Mouse (Mus musculus) intestine, embryonic 15.5 days (tissue): ENCODE measurements around the gene Alg5. TPM values are rescaled to one million over a fixed set of nuclear protein-coding genes. Genes with fewer than 3 reads are reported as not detected.

Experiments
- ATAC-seq: fragments of 200-750 bp; cut with Nextera tagmentation; 2 replicates; pipeline ENCODE4 v1.8.0; 2017; ENCODE audit warnings: moderate TSS enrichment, moderate library complexity
- H3K27ac ChIP-seq: fragments of 300-500 bp; sonication (generic); 2 replicates; pipeline ENCODE4 v1.5.1; 2015; ENCODE audit warnings: mild to moderate bottlenecking, inconsistent platforms
- H3K27me3 ChIP-seq: fragments of 300-500 bp; sonication (generic); replicated peaks from 2 replicates; pipeline ENCODE4 v1.6.1; 2015; ENCODE audit warnings: inconsistent platforms
- H3K36me3 ChIP-seq: fragments of 300-500 bp; sonication (generic); 2 replicates; pipeline ENCODE4 v1.6.1; 2015; ENCODE audit warnings: inconsistent platforms
- H3K4me1 ChIP-seq: fragments of 300-500 bp; sonication (generic); replicated peaks from 2 replicates; pipeline ENCODE4 v1.6.1; 2015; ENCODE audit warnings: inconsistent platforms
- H3K4me2 ChIP-seq: fragments of 300-500 bp; sonication (generic); replicated peaks from 2 replicates; pipeline ENCODE4 v1.6.1; 2015; ENCODE audit warnings: mild to moderate bottlenecking, inconsistent platforms
- H3K4me3 ChIP-seq: fragments of 300-500 bp; sonication (generic); replicated peaks from 2 replicates; pipeline ENCODE4 v1.5.1; 2015; ENCODE audit warnings: inconsistent platforms
- H3K9ac ChIP-seq: fragments of 300-500 bp; sonication (generic); 2 replicates; pipeline ENCODE4 v1.6.1; 2015; ENCODE audit warnings: inconsistent platforms
- H3K9me3 ChIP-seq: fragments of 300-500 bp; sonication (generic); 2 replicates; pipeline ENCODE4 v1.6.1; 2016; ENCODE audit warnings: inconsistent platforms
- WGBS: fragments of 180-500 bp; shearing (Covaris S2); methylation state at CpG from one replicate; pipeline ENCODE4 v1.1.7; 2015; 5-methylcytosine and 5-hydroxymethylcytosine counted together
- polyA plus RNA-seq: library from polyadenylated mRNA; unstranded; fragments of >200 nt; fragmentation: Nextera tagmentation; extraction: Ambion mirVana; gene quantifications from 2 replicates; pipeline ENCODE4 v1.2.1, GENCODE M21; 2015

Gene Alg5
- polyA plus RNA-seq, 1 experiment from 2014 or later = 62.6 TPM

DNA sequence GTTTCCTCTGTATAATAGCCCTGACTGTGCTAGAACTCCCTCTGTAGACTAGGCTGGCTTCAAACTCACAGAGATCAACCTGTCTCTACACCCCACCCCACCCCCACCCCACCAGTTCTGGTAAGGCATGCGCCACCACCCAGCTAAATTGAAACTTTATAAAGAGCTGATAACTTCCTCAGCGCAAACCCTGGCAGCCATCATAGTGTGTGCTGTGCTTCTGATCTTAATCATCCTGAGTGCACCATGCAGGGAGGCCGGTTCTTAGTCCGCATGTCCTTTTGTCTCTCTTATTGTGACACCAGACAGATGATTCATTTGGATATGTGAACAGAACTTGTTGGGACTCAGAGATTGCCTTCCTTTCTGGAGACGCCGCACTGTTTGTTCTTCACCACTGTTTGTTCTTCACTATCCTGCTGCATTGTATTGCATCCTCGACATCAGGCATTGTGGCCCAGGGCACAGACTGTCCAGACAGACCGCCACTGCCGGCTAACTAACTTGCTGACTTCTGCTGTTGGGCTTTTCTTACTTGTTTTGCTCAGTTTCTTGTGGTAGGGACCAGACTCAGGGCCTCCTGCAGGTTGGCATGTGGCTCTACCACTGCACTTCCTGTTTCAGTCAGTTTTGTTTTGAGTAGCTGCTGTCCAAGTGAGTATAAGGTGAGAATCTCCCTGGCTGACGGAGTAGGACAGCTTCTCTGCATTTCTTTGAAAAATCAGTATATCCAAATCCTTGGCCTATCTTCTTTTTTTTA is 11.4 kb upstream of the Alg5 start:
- Histone ChIP-seq H3K9me3 (no peaks in the 10 kb centered on the region), H3K4me1 (no peaks in the 10 kb centered on the region), H3K27ac (no peak overlapping the region), H3K36me3 (peaks cover 28% of the 10 kb centered on the region), H3K27me3 (no peaks in the 10 kb centered on the region), H3K9ac (no peak overlapping the region), H3K4me2 (no peak overlapping the region), H3K4me3 (no peak overlapping the region)
- 76% methylated on average over 10 of the region's 10 CpGs for WGBS
- no peak for ATAC-seq

DNA sequence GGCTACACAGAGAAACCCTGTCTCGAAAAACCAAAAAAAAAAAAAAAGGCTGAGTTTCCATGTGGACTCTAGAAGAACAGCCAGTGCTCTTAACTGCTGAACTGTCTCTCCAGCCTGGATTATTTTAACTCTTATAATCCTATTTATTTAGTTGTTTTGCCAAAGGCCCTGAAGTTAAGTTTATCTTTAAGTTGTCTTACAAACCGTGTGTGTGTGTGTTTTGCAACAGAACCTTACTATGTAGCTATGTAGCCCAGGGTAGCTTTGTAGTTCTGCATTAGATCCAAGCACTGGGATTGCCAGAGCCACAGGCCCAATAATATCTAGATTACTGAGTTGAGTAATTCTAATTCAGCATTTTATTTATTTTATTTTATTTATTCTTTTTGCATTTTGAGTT is 10.0 kb upstream of the Alg5 start:
- Histone ChIP-seq H3K27ac (no peak overlapping the region), H3K9ac (no peak overlapping the region), H3K36me3 (peaks cover 40% of the 10 kb centered on the region), H3K9me3 (no peaks in the 10 kb centered on the region), H3K27me3 (no peaks in the 10 kb centered on the region), H3K4me2 (no peak overlapping the region), H3K4me1 (no peaks in the 10 kb centered on the region), H3K4me3 (no peak overlapping the region)
- 87% methylated on average over 2 of the region's 2 CpGs for WGBS
- ATAC-seq = no peak

- Histone ChIP-seq H3K9ac (no peak overlapping the region), H3K4me3 (no peak overlapping the region), H3K27me3 (no peaks in the 10 kb centered on the region), H3K4me2 (no peak overlapping the region), H3K4me1 (no peaks in the 10 kb centered on the region), H3K27ac (no peak overlapping the region), H3K9me3 (no peaks in the 10 kb centered on the region), H3K36me3 (peaks cover 40% of the 10 kb centered on the region)
- 97% methylated on average over 2 of the region's 2 CpGs for WGBS
- ATAC-seq = no peak
These were observed 7.8 kb upstream of the Alg5 start for GRCm38 (mm10) chr3:54727588-54727987.

GRCm38 (mm10) chr3:54728100-54728499 is 7.2 kb upstream of the Alg5 start:
- no peaks in the 10 kb centered on the region for H3K27me3 ChIP-seq

GRCm38 (mm10) chr3:54731626-54732150 is 3.7 kb upstream of the Alg5 start:
- Histone ChIP-seq H3K4me1 (no peaks in the 10 kb centered on the region), H3K9me3 (no peaks in the 10 kb centered on the region), H3K27me3 (no peaks in the 10 kb centered on the region), H3K4me3 (no peak overlapping the region), H3K4me2 (no peak overlapping the region), H3K27ac (no peak overlapping the region), H3K9ac (no peak overlapping the region), H3K36me3 (peaks cover 39% of the 10 kb centered on the region)
- ATAC-seq = no peak
- WGBS = 61% methylated on average over 8 of the region's 8 CpGs

More at GRCm38 (mm10) chr3:54728100-54728499, 7.2 kb upstream of the Alg5 start:
- WGBS = 88% methylated on average over 6 of the region's 6 CpGs
- H3K9me3 ChIP-seq = no peaks in the 10 kb centered on the region
- H3K4me3 ChIP-seq = no peak overlapping the region
- no peak overlapping the region for H3K9ac ChIP-seq
- H3K27ac ChIP-seq = no peak overlapping the region
- H3K4me1 ChIP-seq = no peaks in the 10 kb centered on the region
- no peak overlapping the region for H3K4me2 ChIP-seq
- no peak for ATAC-seq
- peaks cover 44% of the 10 kb centered on the region for H3K36me3 ChIP-seq

DNA sequence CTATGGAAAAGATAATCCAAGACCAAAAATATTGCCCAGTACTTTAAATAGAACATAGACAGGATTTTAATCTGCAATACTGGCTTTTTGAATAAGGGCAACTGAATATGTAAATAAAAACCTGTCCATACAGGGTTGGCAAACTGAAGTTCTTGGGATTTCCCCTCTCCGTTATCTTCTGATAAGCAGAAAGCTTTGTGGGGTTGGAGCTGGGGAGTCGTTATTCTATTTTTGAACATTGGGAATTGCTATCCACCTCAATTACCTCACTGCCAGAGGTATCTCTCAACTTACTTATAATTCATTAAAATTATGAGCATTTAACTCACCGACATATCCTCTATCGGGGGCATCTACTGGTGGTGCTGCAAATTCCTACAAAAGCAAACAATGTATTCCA is 3.0 kb upstream of the Alg5 start:
- Histone ChIP-seq H3K4me2 (no peak overlapping the region), H3K4me1 (no peaks in the 10 kb centered on the region), H3K4me3 (no peak overlapping the region), H3K9me3 (no peaks in the 10 kb centered on the region), H3K27me3 (no peaks in the 10 kb centered on the region), H3K36me3 (peaks cover 33% of the 10 kb centered on the region), H3K27ac (no peak overlapping the region), H3K9ac (no peak overlapping the region)
- ATAC-seq = no peak
- WGBS = 89% methylated on average over 4 of the region's 4 CpGs

DNA sequence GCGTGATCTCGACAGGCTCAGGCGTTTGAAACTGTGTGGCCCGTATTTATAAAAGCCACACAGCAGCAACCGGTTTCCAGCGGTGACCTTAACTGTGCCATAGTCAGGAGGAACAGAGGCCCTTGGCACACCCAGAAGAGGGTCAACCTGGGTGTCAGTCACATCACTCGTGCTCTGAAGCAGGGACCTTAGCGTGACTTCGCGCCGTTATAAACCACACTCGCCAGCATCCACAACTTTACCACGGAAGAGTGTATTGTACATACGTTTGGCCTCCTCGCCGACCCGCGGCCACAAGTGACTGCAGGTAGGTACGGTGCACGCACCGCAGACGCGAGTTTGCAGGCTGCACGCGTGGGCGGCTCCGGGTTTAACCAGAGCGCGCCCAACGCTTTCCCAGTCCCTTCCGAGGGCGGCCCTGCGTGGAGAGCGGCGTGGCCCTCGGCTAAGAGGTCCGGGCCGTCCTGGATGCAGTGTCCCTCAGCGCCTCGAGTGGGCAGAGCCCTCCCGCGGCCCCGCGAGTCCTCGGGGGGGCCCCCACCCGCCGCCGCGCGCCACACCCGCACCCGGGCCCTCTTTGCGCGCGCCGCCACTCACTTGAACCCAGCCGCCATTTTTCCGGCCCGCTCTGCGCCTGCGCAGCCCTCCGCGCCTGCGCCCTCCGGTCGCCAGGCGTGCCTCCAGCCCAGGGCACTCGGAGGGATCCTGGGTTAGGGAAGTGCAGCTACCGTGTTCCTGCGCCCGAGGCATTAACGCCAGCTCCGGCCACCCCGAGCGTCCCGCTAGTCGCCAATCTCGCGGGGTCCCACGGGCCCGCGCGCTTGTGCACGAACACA is 710 bp upstream of the Alg5 start:
- WGBS = under 1% methylated on average over 78 of the region's 84 CpGs
- Histone ChIP-seq H3K9me3 (no peaks in the 10 kb centered on the region), H3K27ac (peak overlapping the region; percentile 100), H3K9ac (peak overlapping the region; percentile 93), H3K4me1 (no peaks in the 10 kb centered on the region), H3K36me3 (peaks cover 16% of the 10 kb centered on the region; the same call in 1 of the 2 replicates), H3K27me3 (no peaks in the 10 kb centered on the region), H3K4me2 (peak overlapping the region; percentile 78), H3K4me3 (peak overlapping the region; percentile 94)
- peak; percentile 96 for ATAC-seq

GRCm38 (mm10) chr3:54736101-54736927 is 975 bp downstream of the Alg5 start:
- ATAC-seq = no peak
- 55% methylated on average over 18 of the region's 18 CpGs for WGBS

DNA sequence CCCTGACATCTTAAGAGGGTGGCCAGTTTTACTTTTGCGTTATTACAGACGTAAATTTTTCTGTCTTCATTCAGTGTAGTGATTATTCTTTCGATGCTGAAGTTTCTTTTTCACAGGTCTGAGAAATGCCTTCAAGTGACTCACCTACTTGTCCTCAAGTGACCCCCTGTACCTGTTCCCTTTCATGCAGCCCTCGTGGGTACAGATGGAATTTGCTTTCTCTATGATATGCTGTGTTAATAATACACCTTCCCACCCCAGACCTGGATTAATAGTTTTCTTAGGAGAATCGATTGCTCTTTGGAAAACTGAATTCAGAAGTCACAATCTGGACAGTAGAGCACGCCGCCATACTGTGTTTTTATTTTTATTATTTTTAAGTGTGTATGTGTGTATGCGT is 2.0 kb downstream of the Alg5 start:
- no peak for ATAC-seq
- 92% methylated on average over 8 of the region's 8 CpGs for whole genome bisulfite sequencing

More at GRCm38 (mm10) chr3:54736101-54736927, 975 bp downstream of the Alg5 start:
- H3K4me2 ChIP-seq = peak overlapping the region; percentile 78
- H3K27ac ChIP-seq = peak overlapping the region; percentile 100; the same call in 1 of the 2 replicates
- no peaks in the 10 kb centered on the region for H3K4me1 ChIP-seq
- H3K27me3 ChIP-seq = no peaks in the 10 kb centered on the region
- peak overlapping the region; percentile 94 for H3K4me3 ChIP-seq
- H3K9ac ChIP-seq = peak overlapping the region; percentile 93
- no peaks in the 10 kb centered on the region for H3K9me3 ChIP-seq
- peaks cover 10% of the 10 kb centered on the region for H3K36me3 ChIP-seq

GRCm38 (mm10) chr3:54741965-54742364 is 6.6 kb downstream of the Alg5 start:
- Histone ChIP-seq H3K4me3 (no peak overlapping the region), H3K9me3 (no peaks in the 10 kb centered on the region), H3K9ac (no peak overlapping the region), H3K4me1 (no peaks in the 10 kb centered on the region), H3K4me2 (no peak overlapping the region), H3K36me3 (peaks cover 48% of the 10 kb centered on the region), H3K27me3 (no peaks in the 10 kb centered on the region), H3K27ac (no peak overlapping the region)
- ATAC-seq = no peak
- WGBS = 85% methylated on average over 11 of the region's 11 CpGs

More for the DNA sequence above, 2.0 kb downstream of the Alg5 start:
- Histone ChIP-seq H3K27ac (no peak overlapping the region), H3K9ac (no peak overlapping the region), H3K4me3 (no peak overlapping the region), H3K9me3 (no peaks in the 10 kb centered on the region), H3K4me1 (no peaks in the 10 kb centered on the region), H3K36me3 (peaks cover 17% of the 10 kb centered on the region), H3K27me3 (no peaks in the 10 kb centered on the region), H3K4me2 (no peak overlapping the region)

- no peak for ATAC-seq
- no peaks in the 10 kb centered on the region for H3K27me3 ChIP-seq
These were observed 10.5 kb downstream of the Alg5 start for GRCm38 (mm10) chr3:54745799-54746198.

More at GRCm38 (mm10) chr3:54745799-54746198, 10.5 kb downstream of the Alg5 start:
- no peak overlapping the region for H3K4me3 ChIP-seq
- no peak overlapping the region for H3K9ac ChIP-seq
- H3K4me2 ChIP-seq = no peak overlapping the region
- 58% methylated on average over 5 of the region's 5 CpGs for WGBS
- H3K36me3 ChIP-seq = peaks cover 71% of the 10 kb centered on the region
- no peaks in the 10 kb centered on the region for H3K9me3 ChIP-seq
- no peak overlapping the region for H3K27ac ChIP-seq
- H3K4me1 ChIP-seq = no peaks in the 10 kb centered on the region
